Mouse (Mus musculus) layer of hippocampus, adult 2 months (tissue): ENCODE results near the gene Ssbp2. TPM values are rescaled to one million over a fixed set of nuclear protein-coding genes. Genes with fewer than 3 reads are reported as not detected.

Experiments
- DNase-seq, 2 experiments: peaks; one replicate each; pipeline ENCODE4 v3.0.0; 2022; ENCODE audit warnings: low spot score in 2 of 2
- H3K27ac ChIP-seq: fragments of 200-600 bp; 2 replicates; pipeline ENCODE4 v1.8.1; 2022
- H3K4me3 ChIP-seq: fragments of 200-600 bp; 2 replicates; pipeline ENCODE4 v1.8.1; 2022; ENCODE audit warnings: mild to moderate bottlenecking
- CTCF ChIP-seq: fragments of 200-600 bp; conservative IDR thresholded peaks from 2 replicates; pipeline ENCODE4 v1.8.1; 2022; ENCODE audit warnings: antibody characterized with exemption, mild to moderate bottlenecking, moderate library complexity
- total RNA-seq, 2 experiments: library from RNA; stranded (reverse); gene quantifications; 2 replicates each; pipeline ENCODE4 v1.2.3; 2021

Gene Ssbp2
- total RNA-seq, 2 experiments from 2014 or later = 128 to 131 TPM

DNA sequence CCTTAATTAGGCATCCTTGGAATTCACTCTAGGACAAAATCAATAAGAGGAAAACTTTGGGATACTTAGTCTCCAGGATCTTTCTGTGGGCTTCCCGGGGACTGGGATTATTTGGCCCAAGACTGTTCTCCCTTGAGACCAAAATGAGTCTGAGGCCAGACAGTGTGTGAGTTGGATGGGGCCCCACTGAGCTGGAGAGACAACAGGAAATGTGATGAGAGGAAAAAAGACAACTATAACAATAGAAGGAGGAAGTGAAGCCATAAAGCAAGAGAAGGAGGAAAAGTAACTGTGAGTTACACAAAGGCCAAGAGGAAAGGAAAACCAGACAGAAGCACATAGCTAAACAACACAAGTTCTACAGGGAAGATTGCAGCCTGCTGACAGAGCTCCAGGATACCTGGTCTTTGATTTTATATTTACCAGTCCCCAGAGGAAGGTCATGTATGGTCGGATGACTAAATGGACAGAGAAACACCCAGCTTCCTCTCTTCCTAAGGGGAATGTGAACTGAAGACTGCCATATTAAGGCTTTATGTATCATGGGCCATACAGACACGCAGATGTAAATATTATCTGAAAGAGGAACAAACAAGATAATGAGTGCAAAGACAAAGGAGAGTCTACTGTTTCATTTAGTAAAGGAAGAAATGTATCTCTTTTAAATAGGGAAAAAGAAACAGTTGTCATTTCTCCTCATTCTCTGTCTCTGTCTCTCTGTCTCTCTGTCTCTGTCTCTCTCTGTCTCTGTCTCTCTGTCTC is 8.5 kb upstream of the Ssbp2 start:
- no peak overlapping the region for H3K4me3 ChIP-seq
- H3K27ac ChIP-seq = 0 out of 2 replicates have a peak overlapping the region, but pooled peaks have one; percentile 8
- no peak for TF ChIP-seq CTCF
- DNase-seq = no peak

GRCm38 (mm10) chr13:91452269-91452668 is 7.8 kb upstream of the Ssbp2 start:
- no peak for TF ChIP-seq CTCF
- H3K27ac ChIP-seq = no peak overlapping the region
- no peak overlapping the region for H3K4me3 ChIP-seq
- DNase-seq = no peak

GRCm38 (mm10) chr13:91453236-91453635 is 6.8 kb upstream of the Ssbp2 start:
- no peak overlapping the region for H3K27ac ChIP-seq
- no peak for TF ChIP-seq CTCF

DNA sequence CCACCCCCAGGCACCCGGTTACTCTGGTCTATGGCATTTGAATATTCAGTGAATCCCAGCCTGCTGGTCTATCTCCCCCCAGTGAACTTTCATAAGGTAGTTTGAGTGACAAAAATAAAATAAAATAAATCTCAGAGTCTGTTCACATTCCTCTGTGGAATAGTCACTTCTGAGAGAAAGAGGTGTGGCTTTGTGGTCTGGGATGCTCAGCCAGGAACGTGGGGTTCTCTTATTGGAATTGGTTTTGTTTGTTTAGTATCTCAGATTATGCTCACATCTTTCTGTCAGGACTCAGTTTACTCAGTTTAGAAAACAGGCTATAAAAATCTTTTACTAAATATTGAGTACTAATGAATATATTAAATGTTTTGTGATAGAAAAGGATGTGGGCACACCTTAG is 4.0 kb upstream of the Ssbp2 start:
- TF ChIP-seq CTCF = no peak
- DNase-seq = no peak
- no peak overlapping the region for H3K4me3 ChIP-seq
- no peak overlapping the region for H3K27ac ChIP-seq

More at GRCm38 (mm10) chr13:91453236-91453635, 6.8 kb upstream of the Ssbp2 start:
- no peak for DNase-seq
- no peak overlapping the region for H3K4me3 ChIP-seq

DNA sequence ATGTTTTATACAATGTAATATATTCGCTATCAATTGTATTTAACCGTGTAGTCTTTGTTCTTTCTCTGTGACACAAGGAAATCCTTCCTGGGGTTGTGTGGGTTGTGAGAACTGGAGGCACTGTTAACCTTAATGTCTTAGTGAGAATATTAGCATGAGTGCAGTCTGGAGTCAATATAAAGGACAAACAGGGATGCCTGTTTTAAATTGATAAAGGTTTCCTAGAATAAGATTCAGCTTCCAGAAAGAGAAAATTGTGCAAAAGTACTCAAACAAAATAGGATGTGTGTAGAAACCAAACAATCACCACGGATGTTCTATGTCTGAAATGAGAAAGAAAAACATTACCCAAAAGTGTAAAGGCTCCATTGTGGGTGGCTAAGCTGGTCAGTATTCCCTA is 3.3 kb upstream of the Ssbp2 start:
- DNase-seq = no peak
- TF ChIP-seq CTCF = no peak
- Histone ChIP-seq H3K4me3 (no peak overlapping the region), H3K27ac (no peak overlapping the region)

DNA sequence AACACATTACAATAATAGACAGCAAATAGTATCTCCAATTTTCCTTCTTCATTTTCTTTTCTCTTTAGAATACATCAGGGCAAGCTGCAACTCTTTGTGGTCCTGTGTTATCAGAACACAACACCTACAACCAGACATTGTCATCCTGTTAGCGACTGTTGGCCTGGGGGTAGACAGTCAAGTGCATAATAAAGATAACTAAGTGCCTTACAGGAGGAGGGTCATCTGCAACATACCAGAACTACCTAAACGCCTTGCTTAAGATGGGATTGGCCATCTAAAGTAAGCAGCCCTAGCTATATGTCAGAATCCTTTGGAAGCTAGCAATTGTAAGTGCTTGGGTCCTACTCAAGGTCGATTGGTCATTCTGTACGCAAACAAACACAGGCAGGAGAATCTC is 2.1 kb upstream of the Ssbp2 start:
- H3K4me3 ChIP-seq = no peak overlapping the region
- TF ChIP-seq CTCF = no peak
- H3K27ac ChIP-seq = no peak overlapping the region
- DNase-seq = no peak

- H3K27ac ChIP-seq = peak overlapping the region; percentile 100
- no peak for TF ChIP-seq CTCF
- H3K4me3 ChIP-seq = no peak overlapping the region
- DNase-seq = no peak
Measured at GRCm38 (mm10) chr13:91459489-91459888, 594 bp upstream of the Ssbp2 start.

DNA sequence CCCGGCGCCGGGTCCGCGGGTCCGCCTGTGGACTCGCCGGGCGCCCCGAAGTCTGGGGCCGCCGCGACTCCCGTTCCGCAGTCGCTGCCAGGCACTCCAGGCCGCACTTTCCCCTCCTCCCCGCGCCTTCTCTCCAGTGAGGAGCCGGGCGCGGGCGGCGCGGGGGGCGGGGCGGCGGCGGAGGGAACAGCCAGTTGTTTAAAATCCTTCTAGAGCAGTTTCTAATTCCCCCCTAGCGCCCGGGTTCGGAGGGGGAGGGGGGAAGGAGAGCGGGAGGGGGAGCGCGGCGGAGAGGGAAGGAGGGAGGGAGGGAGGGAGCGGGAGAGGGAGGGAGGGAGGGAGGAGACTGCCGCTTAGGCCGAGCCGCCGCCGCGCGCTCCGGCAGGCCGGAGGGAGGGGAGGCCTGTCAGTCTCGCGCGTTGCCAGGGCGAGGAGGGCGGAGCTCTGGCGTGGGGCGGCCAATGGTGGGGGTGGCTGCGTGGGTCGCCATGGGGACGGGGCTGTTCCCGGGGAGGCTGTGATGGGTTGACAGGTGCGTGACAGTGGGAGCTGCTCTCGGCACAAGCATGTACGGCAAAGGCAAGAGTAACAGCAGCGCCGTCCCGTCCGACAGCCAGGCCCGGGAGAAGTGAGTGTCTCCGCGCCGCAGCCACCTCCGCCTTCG is 670 bp downstream of the Ssbp2 start:
- H3K4me3 ChIP-seq = peak overlapping the region; percentile 68
- no peak for TF ChIP-seq CTCF
- H3K27ac ChIP-seq = peak overlapping the region; percentile 100
- peak; percentile 99 to 100 for DNase-seq

DNA sequence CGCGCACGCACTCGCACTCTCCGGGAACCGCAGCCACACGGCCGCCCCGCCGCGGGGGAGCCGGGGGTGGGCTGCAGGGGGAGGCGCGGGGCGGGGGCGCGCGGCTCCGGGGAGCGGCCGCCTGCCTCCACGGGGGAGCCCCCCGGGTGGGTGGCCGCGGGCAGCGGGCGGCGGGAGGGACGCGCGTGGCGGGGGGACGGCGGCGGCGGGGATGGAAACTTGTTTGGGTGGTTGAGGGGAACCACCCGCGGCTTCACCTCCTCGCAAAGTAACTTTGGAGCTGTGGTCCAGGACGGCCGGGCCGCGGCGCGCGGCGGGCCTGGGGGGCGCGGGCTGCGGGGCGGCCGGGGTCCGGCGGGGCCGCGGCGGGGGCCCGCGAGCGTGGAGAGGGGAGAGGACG is 1.2 kb downstream of the Ssbp2 start:
- H3K27ac ChIP-seq = peak overlapping the region; percentile 87
- H3K4me3 ChIP-seq = peak overlapping the region; percentile 67
- TF ChIP-seq CTCF = no peak
- DNase-seq = no peak

- H3K4me3 ChIP-seq = peak overlapping the region; percentile 77
- peak in 1 of 2 experiments; percentile 28 for DNase-seq
- peak overlapping the region; percentile 86 for H3K27ac ChIP-seq
- no peak for TF ChIP-seq CTCF
Measured at GRCm38 (mm10) chr13:91461711-91462351, 1.7 kb downstream of the Ssbp2 start.

DNA sequence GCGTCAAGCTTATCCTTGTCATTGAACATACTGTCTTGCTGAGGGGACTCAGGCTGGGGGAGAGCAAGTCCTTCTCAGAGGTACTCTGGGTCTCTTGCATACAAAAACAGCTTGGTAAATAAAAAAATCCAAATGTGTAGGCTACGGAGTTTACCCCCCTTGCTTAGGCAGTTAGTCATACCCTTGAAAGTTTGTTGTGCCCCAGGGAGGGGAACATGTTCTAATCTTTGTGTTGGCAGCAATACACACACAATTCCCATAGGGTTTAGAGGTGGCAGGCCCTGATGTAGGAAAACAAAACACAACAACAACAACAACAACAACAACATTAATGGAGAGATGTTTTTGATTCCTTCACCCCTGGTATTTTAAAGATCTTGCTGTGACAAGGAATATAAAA is 2.3 kb downstream of the Ssbp2 start:
- no peak for DNase-seq
- Histone ChIP-seq H3K27ac (peak overlapping the region; percentile 86), H3K4me3 (peak overlapping the region; percentile 77)
- TF ChIP-seq CTCF = no peak

GRCm38 (mm10) chr13:91462893-91463481 is 2.9 kb downstream of the Ssbp2 start:
- DNase-seq = peak; percentile 31 to 49
- TF ChIP-seq CTCF = peak; percentile 72
- Histone ChIP-seq H3K4me3 (peak overlapping the region; percentile 77; the same call in 1 of the 2 replicates), H3K27ac (peak overlapping the region; percentile 86)
